In the genomic region with DNA sequence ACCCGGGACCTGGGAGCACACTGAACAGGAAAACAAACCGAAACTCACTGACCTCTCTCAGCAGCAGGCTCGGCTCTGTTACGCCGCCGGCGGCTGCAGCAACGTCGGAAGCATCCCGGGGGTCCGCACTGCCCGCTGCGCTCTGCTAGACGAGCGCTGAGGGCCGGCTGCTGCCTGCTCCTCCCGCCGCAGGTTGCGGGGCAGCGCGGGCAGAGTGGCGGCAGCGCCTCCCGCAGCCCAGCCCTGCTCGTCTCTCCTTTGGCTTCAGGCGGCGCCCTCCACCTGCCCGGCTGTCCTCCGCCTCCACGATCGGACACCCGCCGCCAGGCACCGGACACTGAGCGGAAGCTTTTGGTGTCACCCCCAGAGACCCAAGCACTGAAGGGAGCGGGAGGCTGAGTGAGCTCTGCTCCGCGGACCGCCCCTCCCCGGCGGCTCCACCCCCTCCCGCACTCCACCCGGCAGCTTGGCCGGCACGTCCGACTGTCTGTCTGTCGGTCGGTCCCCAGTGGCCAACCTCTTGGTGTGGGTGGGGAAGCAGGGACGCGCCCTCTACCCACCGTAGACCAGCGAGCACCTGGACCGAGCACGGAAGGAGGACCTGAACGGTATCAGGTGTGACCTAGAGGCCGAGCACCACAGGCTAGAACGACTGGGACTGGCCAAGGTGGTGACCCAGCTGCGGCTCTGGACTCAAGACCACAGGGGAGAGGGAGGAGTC, we compare ENCODE assay signal across 8 mouse cellular contexts. TPM values are rescaled to one million over a fixed set of nuclear protein-coding genes. Genes with fewer than 3 reads are reported as not detected.
A peak's percentile ranks its signal among the peaks of the same experiment; 100 is the strongest.
DNase-seq lines count a peak whose midpoint lies in the region; ATAC-seq and TF ChIP-seq lines count a peak whose summit lies in the region.

A gene (minus strand): TSS at position 420 of the 721 bp plus-strand sequence.

- no peak for TF ChIP-seq CTCF in CH12.LX (conservative IDR thresholded peaks at IDR 0.05 in 1 of 2, IDR thresholded peaks at IDR 0.05 in 1 of 2; ENCODE audit: low read depth in 2 of 2, low read length in 2 of 2)
- TF ChIP-seq CTCF in brain, embryonic 14.5 days (IDR thresholded peaks at IDR 0.05; ENCODE audit: borderline replicate concordance, extremely low read depth, insufficient read depth, insufficient read length), result no peak; the same call in 1 of the 2 replicates
- TF ChIP-seq CTCF in kidney, postnatal 0 days (IDR thresholded peaks at IDR 0.05; ENCODE audit: low read depth), result peak; percentile 30; the same call in 1 of the 2 replicates

- H3K36me3 ChIP-seq in CH12.LX (replicated peaks in 1 of 2; ENCODE audit: control insufficient read depth in 1 of 2, insufficient read depth in 1 of 2, low read length in 1 of 2), result no peaks in the 10 kb centered on the region
- no peaks in the 10 kb centered on the region for H3K36me3 ChIP-seq in forebrain, embryonic 10.5 days (replicated peaks)
- no peaks in the 10 kb centered on the region for H3K36me3 ChIP-seq in heart, embryonic 15.5 days
- H3K36me3 ChIP-seq in kidney, postnatal 0 days (ENCODE audit: insufficient read depth, low read length), result no peaks in the 10 kb centered on the region
- H3K36me3 ChIP-seq in liver, embryonic 16.5 days (ENCODE audit: control insufficient read depth, insufficient read depth), result no peaks in the 10 kb centered on the region
- no peaks in the 10 kb centered on the region for H3K36me3 ChIP-seq in neural tube, embryonic 12.5 days

- no peaks in the 10 kb centered on the region; a peak in 1 of 4 replicates for H3K4me1 ChIP-seq in CH12.LX (ENCODE audit: control insufficient read depth in 1 of 2, insufficient read depth in 2 of 2)
- H3K4me1 ChIP-seq in forebrain, embryonic 10.5 days, result peaks cover 42% of the 10 kb centered on the region
- H3K4me1 ChIP-seq in heart, embryonic 15.5 days (replicated peaks), result peaks cover 11% of the 10 kb centered on the region
- H3K4me1 ChIP-seq in kidney, postnatal 0 days (replicated peaks; ENCODE audit: insufficient read depth, low read length), result peaks cover 4% of the 10 kb centered on the region; the same call in 1 of the 2 replicates
- H3K4me1 ChIP-seq in liver, embryonic 16.5 days (ENCODE audit: control insufficient read depth, low read depth, low read length), result no peaks in the 10 kb centered on the region
- H3K4me1 ChIP-seq in neural tube, embryonic 12.5 days, result peaks cover 5% of the 10 kb centered on the region

- no peak within 1 kb of the TSS for H3K27ac ChIP-seq in CH12.LX (ENCODE audit: insufficient read depth, low read depth)
- H3K27ac ChIP-seq in forebrain, embryonic 10.5 days, result peak within 1 kb of the TSS; percentile 85
- no peak within 1 kb of the TSS for H3K27ac ChIP-seq in heart, embryonic 15.5 days
- peak within 1 kb of the TSS; percentile 28; the same call in 1 of the 2 replicates for H3K27ac ChIP-seq in kidney, postnatal 0 days
- H3K27ac ChIP-seq in liver, embryonic 16.5 days (ENCODE audit: low read length), result no peak within 1 kb of the TSS
- H3K27ac ChIP-seq in neural tube, embryonic 12.5 days, result no peak within 1 kb of the TSS; the same call in 1 of the 2 replicates

- dilution Hi-C loops in CH12.LX (cut with MboI; ENCODE audit: extremely low pct_ligation_motif_present, extremely low pct_unique_long_range_greater_than_20kb, low sequenced_read_pairs), result no loop called here

- no peak for TF ChIP-seq EP300 in CH12.LX (IDR thresholded peaks at IDR 0.05; ENCODE audit: low read length)

- H3K27me3 ChIP-seq in CH12.LX (replicated peaks), result peaks cover 80% of the 10 kb centered on the region
- peaks cover 52% of the 10 kb centered on the region for H3K27me3 ChIP-seq in forebrain, embryonic 10.5 days (ENCODE audit: poor library complexity, severe bottlenecking)
- peaks cover 8% of the 10 kb centered on the region; the same call in 1 of the 2 replicates for H3K27me3 ChIP-seq in heart, embryonic 15.5 days
- no peaks in the 10 kb centered on the region for H3K27me3 ChIP-seq in kidney, postnatal 0 days (ENCODE audit: insufficient read depth, low read length)
- peaks cover 26% of the 10 kb centered on the region for H3K27me3 ChIP-seq in liver, embryonic 16.5 days (ENCODE audit: control insufficient read depth, insufficient read depth, low read depth, low read length)
- H3K27me3 ChIP-seq in neural tube, embryonic 12.5 days (replicated peaks), result no peaks in the 10 kb centered on the region

- DNase-seq in CH12.LX (ENCODE audit: extremely low read depth), result no peak
- DNase-seq in brain, embryonic 14.5 days (ENCODE audit: low read depth), result peak; percentile 73
- DNase-seq in forebrain, embryonic 10.5 days (ENCODE audit: extremely low spot score, low spot score), result peak; percentile 48
- DNase-seq in kidney, postnatal 0 days (ENCODE audit: low spot score), result peak; percentile 57
- DNase-seq in testis, postnatal 14 days (ENCODE audit: low spot score), result peak; percentile 16

- peak within 1 kb of the TSS; percentile 85 for H3K4me2 ChIP-seq in CH12.LX (ENCODE audit: insufficient read depth, low read depth, poor library complexity, severe bottlenecking)
- H3K4me2 ChIP-seq in heart, embryonic 15.5 days, result peak within 1 kb of the TSS; percentile 87
- H3K4me2 ChIP-seq in kidney, postnatal 0 days (ENCODE audit: low read length), result peak within 1 kb of the TSS; percentile 94
- peak within 1 kb of the TSS; percentile 62 for H3K4me2 ChIP-seq in liver, embryonic 16.5 days (ENCODE audit: low read depth, low read length)
- H3K4me2 ChIP-seq in neural tube, embryonic 12.5 days (replicated peaks), result peak within 1 kb of the TSS; percentile 90

- in situ Hi-C loops in CH12.LX (cut with MboI; ENCODE audit: low pct_ligation_motif_present, low pct_unique_long_range_greater_than_20kb, low sequenced_read_pairs), result loop anchor here (25.0 kb wide), 1 partner anchor 369 kb away; no protein-coding TSS in a partner anchor

- TF ChIP-seq POLR2A in CH12.LX (IDR thresholded peaks at IDR 0.05; ENCODE audit: low read depth, low read length), result no peak
- 0 out of 2 replicates have a peak, but pooled peaks have one; percentile 18 for TF ChIP-seq POLR2A in brain, embryonic 14.5 days (IDR thresholded peaks at IDR 0.05; ENCODE audit: borderline replicate concordance, extremely low read depth, insufficient read depth, insufficient read length, poor library complexity, severe bottlenecking)

- no peak within 1 kb of the TSS for H3K9ac ChIP-seq in CH12.LX (ENCODE audit: insufficient read depth, low read depth)
- H3K9ac ChIP-seq in heart, embryonic 15.5 days, result peak within 1 kb of the TSS; percentile 73
- H3K9ac ChIP-seq in kidney, postnatal 0 days (ENCODE audit: low read depth, low read length), result peak within 1 kb of the TSS; percentile 70
- peak within 1 kb of the TSS; percentile 45 for H3K9ac ChIP-seq in liver, embryonic 16.5 days (ENCODE audit: low read depth, low read length)
- peak within 1 kb of the TSS; percentile 71 for H3K9ac ChIP-seq in neural tube, embryonic 12.5 days

- H3K4me3 ChIP-seq in CH12.LX (replicated peaks in 1 of 3; ENCODE audit: low read depth in 2 of 3, low read length in 2 of 3, poor library complexity in 1 of 3), result peak within 1 kb of the TSS; percentile 10 to 66 (median 39)
- peak within 1 kb of the TSS; percentile 75 for H3K4me3 ChIP-seq in forebrain, embryonic 10.5 days
- H3K4me3 ChIP-seq in heart, embryonic 15.5 days, result peak within 1 kb of the TSS; percentile 86
- H3K4me3 ChIP-seq in kidney, postnatal 0 days (replicated peaks; ENCODE audit: low read depth, low read length), result peak within 1 kb of the TSS; percentile 84
- H3K4me3 ChIP-seq in liver, embryonic 16.5 days (ENCODE audit: low read depth, low read length), result peak within 1 kb of the TSS; percentile 66
- H3K4me3 ChIP-seq in neural tube, embryonic 12.5 days, result peak within 1 kb of the TSS; percentile 71

- H3K79me2 ChIP-seq in CH12.LX (replicated peaks; ENCODE audit: control insufficient read depth, extremely low read depth, insufficient read depth, poor library complexity, severe bottlenecking), result no peaks in the 10 kb centered on the region

- no peaks in the 10 kb centered on the region for H3K9me3 ChIP-seq in CH12.LX (replicated peaks; ENCODE audit: low read length)
- no peaks in the 10 kb centered on the region for H3K9me3 ChIP-seq in forebrain, embryonic 10.5 days
- H3K9me3 ChIP-seq in heart, embryonic 15.5 days (replicated peaks), result no peaks in the 10 kb centered on the region
- H3K9me3 ChIP-seq in kidney, postnatal 0 days (replicated peaks; ENCODE audit: low read length), result no peaks in the 10 kb centered on the region
- H3K9me3 ChIP-seq in liver, embryonic 16.5 days (replicated peaks; ENCODE audit: control insufficient read depth, low read length), result no peaks in the 10 kb centered on the region
- no peaks in the 10 kb centered on the region for H3K9me3 ChIP-seq in neural tube, embryonic 12.5 days

- ATAC-seq in heart, embryonic 15.5 days (replicated peaks; ENCODE audit: insufficient number of reproducible peaks, insufficient read depth, low FRiP score, low read depth), result peak; percentile 75
- peak; percentile 76 for ATAC-seq in kidney, postnatal 0 days (replicated peaks; ENCODE audit: low FRiP score, low read depth)
- peak; percentile 79 for ATAC-seq in liver, embryonic 16.5 days (ENCODE audit: low read depth)
- ATAC-seq in neural tube, embryonic 12.5 days (ENCODE audit: low FRiP score, low read depth), result peak; percentile 80

- WGBS in forebrain, embryonic 10.5 days, result under 1% methylated on average over 57 of the region's 58 CpGs
- WGBS in heart, embryonic 15.5 days, result under 1% methylated on average over 57 of the region's 58 CpGs
- WGBS in kidney, postnatal 0 days, result under 1% methylated on average over 55 of the region's 58 CpGs
- WGBS in liver, embryonic 16.5 days (ENCODE audit: insufficient replicate concordance), result under 1% methylated on average over 58 of the region's 58 CpGs
- under 1% methylated on average over 58 of the region's 58 CpGs for WGBS in neural tube, embryonic 12.5 days

- TF ChIP-seq RAD21 in CH12.LX (IDR thresholded peaks at IDR 0.05; ENCODE audit: low read depth, low read length), result no peak

TF ChIP-seq in CH12.LX, 34 proteins besides CTCF, POLR2A, EP300 and RAD21 (continues in another document):
- no peak for TF ChIP-seq POLR2AphosphoS2 (IDR thresholded peaks at IDR 0.05; ENCODE audit: low read depth, low read length)
- TF ChIP-seq JUND (conservative IDR thresholded peaks at IDR 0.05; ENCODE audit: low read depth, low read length), result no peak
- no peak for TF ChIP-seq KAT2A (IDR thresholded peaks at IDR 0.05; ENCODE audit: insufficient replicate concordance, low read length)
- TF ChIP-seq SMC3 (IDR thresholded peaks at IDR 0.05; ENCODE audit: low read depth, low read length), result no peak

RNA-seq across cellular contexts. Expression of the gene that starts here (rescaled TPM):
- total RNA-seq in CH12.LX (2012; rRNA removed) (under 0.01 TPM in 1 of 2 replicates, not detected in the other), CH12.LX (2014; rRNA removed) (not detected in 2 replicates)
- polyA plus RNA-seq in CH12.LX (2012; ENCODE audit: insufficient read length, low read depth), result not detected in 2 replicates
- polyA plus RNA-seq in brain, embryonic 14.5 days (2012; rRNA removed), result 9.5 and 23.0 TPM in 2 replicates
- polyA plus RNA-seq in forebrain, embryonic 10.5 days (2016; fragmentation: Nextera tagmentation; extraction: Ambion mirVana), result 0.89 and 1.1 TPM in 2 replicates
- 0.23 and 0.42 TPM in 2 replicates for polyA plus RNA-seq in heart, embryonic 15.5 days (2015; fragmentation: Nextera tagmentation; extraction: Ambion mirVana)
- polyA plus RNA-seq in kidney, postnatal 0 days (2015; fragmentation: Nextera tagmentation; extraction: Ambion mirVana), result 2.0 and 2.3 TPM in 2 replicates
- 0.13 and 0.19 TPM in 2 replicates for polyA plus RNA-seq in liver, embryonic 16.5 days (2015; fragmentation: Nextera tagmentation; extraction: Ambion mirVana)
- polyA plus RNA-seq in neural tube, embryonic 12.5 days (2016; fragmentation: Nextera tagmentation; extraction: Ambion mirVana), result 4.2 and 4.4 TPM in 2 replicates

Comparison
In these comparisons a context has a peak if more than half of its experiments do, and no peak if none do; other contexts are left out.
1. Peak in ATAC-seq, H3K4me3 ChIP-seq, H3K9ac ChIP-seq and H3K4me2 ChIP-seq in heart, embryonic 15.5 days; RNA of the gene not detected or under 1 TPM.
2. Peak in ATAC-seq, H3K4me3 ChIP-seq, H3K9ac ChIP-seq and H3K4me2 ChIP-seq in liver, embryonic 16.5 days; RNA of the gene not detected or under 1 TPM.
3. H3K27ac ChIP-seq: peak in forebrain, embryonic 10.5 days (single experiment) and kidney, postnatal 0 days (single experiment); none in CH12.LX (single experiment), heart, embryonic 15.5 days (single experiment), liver, embryonic 16.5 days (single experiment) and neural tube, embryonic 12.5 days (single experiment).
4. Peak in every context shown above with its lines, with median percentiles within 50 percentile points of each other: H3K4me2 ChIP-seq, H3K4me3 ChIP-seq and ATAC-seq.